Mouse (Mus musculus) fibroblast of lung, adult 2 months (primary cell): ENCODE results near the gene Tmem114.

Experiments
- DNase-seq: peaks from one replicate; pipeline ENCODE4 v3.0.0-alpha.2; 2011; ENCODE audit warnings: low read depth

Gene Tmem114

DNA sequence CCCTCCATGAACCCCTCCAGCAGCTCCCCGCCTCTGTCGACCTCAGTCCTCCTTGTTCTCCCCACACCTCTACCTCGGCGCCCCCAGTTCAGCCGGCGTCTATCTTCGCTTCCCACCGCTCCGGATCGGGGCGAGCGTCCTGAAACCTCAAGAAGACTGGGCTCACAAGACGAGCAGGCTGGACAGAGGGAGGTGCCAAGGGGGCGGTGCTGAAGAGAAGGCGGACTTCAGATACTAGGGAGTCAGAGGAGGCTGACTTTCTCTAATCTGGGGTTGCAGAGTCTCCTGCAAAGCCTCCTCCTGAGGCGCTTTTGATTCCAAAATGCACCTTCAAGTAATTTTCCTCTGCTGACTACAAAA is at the start of gene Tmem114:
TSS of gene Tmem114 (minus strand) at position 166 of the 360 bp plus-strand sequence.
- DNase-seq: no peak

GRCm38 (mm10) chr16:8470603-8471481 is 45.9 kb upstream of the Tmem114 start, which contains the start of gene Mettl22:
TSS of gene Mettl22 (plus strand) at chr16:8470788.
- peak; percentile 85 for DNase-seq

GRCm38 (mm10) chr16:8470132-8470531 is 45.2 kb upstream of the Tmem114 start:
- DNase-seq: no peak

- peak; percentile 7 for DNase-seq
Measured at GRCm38 (mm10) chr16:8459098-8459497, 34.2 kb upstream of the Tmem114 start.

DNA sequence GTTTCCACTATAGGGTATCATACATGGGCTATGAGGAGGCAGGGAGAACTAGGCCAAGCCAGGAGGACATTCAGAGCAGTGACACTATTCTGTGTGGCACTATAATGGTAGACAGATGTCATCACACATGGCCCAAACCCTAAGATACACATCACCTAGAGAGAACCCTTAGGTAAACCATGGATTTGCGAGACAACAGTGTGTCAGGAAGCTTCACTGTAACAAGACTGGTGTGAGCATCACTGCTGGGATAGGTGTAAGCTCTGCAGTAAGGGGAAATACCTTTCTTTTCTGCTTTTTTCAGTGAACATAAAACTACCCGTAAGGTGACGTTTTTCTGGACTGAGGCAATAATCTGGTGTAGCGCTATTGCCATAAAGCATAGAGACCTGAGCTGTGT is 33.5 kb upstream of the Tmem114 start:
- no peak for DNase-seq

DNA sequence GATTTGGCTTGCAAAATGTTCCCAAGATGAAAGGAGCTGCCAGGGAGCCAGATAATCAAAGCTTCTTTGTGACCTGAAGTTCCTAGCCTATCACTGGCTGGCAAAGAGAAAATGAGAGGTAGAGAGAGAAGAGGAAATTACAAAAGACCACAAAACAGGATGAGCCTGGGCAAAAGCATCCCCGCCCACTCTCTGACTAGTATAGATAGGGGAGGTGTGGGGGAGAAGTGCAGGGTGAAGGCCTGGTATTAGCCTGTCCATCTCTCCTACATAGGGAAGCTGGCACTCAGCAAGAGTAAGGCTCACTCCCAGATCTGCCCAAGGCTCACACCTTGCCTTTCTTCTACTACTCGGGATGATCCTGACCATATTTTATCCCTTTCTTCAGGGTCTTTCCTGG is 30.3 kb upstream of the Tmem114 start:
- no peak for DNase-seq

GRCm38 (mm10) chr16:8453301-8453700 is 28.4 kb upstream of the Tmem114 start:
- no peak for DNase-seq

DNA sequence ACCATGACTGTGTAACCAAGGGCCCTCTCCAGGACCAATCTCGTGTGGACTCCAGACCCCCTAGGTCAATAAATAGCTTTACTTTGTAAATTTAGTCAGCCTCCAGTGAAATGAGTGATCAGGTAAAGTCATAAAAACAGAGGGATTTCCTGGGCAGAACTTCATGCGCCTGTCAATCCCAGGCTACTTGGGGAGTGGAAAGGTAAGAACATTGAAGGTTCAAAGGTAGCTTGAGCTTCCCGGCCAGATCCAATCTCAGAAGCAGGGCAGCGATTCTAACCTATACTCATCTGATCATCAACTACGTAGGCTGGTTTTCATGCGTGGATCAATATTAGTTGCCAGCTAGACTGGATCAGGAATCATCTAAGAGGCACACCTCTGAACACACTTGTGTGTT is 21.3 kb upstream of the Tmem114 start:
- DNase-seq: no peak

- no peak for DNase-seq
Measured at GRCm38 (mm10) chr16:8444911-8445310, 20.0 kb upstream of the Tmem114 start.

- no peak for DNase-seq
Measured at GRCm38 (mm10) chr16:8432616-8433015, 7.7 kb upstream of the Tmem114 start.

DNA sequence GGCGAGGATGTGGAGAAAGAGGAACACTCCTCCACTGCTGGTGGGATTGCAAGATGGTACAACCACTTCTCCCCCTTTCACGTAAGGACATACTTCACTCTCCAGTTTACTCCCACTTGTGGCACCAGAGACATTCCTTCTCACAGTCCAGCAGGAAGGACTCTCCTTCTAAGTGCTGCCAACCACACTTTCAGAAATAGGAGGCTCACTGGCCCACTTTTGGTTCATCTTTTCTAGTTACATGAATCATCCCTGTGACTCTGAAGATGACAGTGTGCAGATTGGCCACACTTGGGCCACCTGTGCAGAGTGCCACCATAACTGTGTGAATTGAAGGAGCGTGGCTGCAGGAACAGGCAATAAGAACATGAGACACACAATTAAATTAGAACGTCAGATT is 4.6 kb upstream of the Tmem114 start:
- DNase-seq: no peak

- DNase-seq: no peak
Measured at GRCm38 (mm10) chr16:8425736-8426135, 800 bp upstream of the Tmem114 start.

DNA sequence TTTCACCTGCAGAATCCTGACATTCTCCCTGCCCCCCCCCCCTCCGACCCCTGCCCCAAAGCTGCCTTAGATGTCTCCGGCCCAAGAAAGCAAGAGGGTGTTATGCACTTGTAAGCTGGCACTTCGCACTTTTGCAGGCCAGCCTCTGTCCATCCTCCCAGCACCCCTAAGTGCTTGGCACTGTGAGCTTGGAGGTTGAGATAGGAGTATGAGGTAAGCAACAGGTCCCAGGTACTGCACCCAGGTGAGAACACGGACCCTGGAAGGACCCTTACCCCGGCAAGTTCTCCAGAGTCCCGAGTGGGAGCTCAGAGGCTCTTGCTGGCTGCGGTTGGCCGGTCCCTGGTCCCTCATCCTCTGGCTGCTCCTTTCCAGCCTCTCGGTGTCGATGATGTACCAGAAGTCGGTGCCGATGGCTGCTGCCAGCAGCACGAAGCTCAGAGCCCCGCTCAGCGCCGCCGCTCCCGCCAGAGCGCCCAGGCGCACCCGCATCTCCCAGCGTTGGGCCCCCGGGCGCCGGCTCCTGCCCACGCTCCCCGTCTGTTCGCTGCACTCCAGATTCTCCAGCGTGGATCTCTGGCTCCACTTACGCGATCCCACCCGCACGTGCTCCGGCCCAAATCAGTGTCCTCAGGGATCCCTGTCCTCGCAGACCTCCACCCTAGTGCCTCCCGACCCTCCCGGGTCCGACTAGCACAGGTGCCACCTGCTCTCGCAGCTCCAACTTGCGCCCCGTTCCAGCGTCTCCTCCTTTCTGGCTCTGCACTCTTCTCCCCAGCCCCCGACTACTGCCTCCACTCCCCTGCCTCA is 570 bp downstream of the Tmem114 start:
- DNase-seq: no peak

GRCm38 (mm10) chr16:8423626-8424114 is 1.3 kb downstream of the Tmem114 start:
- no peak for DNase-seq

DNA sequence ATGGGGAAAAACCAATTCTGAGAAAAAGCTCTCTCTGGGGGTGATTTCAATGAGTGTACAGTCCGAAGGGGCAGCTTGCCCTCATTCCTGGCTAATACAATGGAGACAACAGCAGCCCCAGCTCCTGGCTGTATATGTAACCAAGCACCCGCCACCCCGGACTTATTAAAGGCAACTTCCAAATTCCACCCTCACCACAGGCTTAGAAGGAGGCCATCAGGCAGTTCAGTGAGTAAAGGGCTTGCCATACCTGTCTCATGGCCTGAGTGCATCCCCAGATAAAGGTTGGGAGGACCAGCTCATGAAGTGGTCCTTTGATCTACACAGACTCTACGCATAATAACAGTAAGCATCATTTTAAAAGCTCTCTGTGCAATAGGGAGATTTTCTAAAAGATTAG is 4.1 kb downstream of the Tmem114 start:
- no peak for DNase-seq

DNA sequence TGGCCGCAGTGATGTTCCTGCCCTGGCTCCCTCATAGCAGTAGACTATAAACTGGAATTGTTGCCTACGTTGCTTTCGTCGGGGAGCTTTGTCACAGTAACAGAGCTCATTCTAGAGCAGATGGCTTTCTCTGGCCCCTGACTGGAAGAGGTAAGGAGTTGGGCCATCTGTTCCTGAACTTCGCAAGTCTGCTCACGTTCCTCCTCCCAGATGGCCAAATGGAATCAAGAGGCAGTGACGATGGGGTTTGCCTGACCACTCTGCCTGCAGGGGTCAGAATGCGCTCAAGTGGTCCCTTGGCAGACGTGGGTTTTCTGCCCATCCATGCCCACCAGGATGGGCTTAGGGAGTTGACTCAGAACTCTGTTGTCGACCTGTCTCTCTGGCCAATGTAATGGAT is 4.6 kb downstream of the Tmem114 start:
- DNase-seq: no peak

- no peak for DNase-seq
Measured at GRCm38 (mm10) chr16:8419666-8420065, 5.3 kb downstream of the Tmem114 start.

- DNase-seq: no peak
Measured at GRCm38 (mm10) chr16:8418126-8418525, 6.8 kb downstream of the Tmem114 start.

DNA sequence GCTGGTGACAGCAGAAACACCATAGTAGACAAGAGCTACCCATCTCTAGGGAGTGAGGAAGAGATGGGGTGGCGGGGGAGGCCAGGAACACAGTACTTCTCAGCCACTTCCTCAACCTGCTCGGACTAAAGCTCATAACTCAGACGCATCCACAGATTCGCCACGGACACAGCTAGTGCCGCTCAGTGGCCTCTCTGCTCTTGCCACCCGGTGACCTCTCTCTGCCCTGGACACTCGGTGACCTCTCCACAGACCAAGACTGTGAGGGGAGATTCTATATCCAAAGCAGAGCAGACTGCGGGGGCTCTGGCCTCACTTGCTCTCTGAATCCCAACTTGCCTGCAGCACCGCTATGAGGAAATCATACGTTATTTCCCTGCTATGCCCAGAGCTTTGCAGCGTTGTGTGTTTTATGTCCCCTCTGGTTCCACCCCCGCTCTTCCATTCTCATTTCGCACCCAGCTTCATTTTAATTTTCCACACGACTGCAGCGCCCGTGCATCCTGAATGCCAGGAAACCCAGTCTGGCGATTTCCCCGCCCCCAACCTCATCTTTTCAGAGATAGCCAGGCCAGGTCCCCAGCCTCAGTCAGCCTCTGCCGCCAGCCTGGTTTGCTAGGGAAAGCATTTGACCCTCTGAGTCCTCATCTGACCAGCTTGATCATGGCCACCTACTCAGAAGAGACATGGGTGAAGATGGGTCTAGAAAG is 7.8 kb downstream of the Tmem114 start:
- DNase-seq: no peak

DNA sequence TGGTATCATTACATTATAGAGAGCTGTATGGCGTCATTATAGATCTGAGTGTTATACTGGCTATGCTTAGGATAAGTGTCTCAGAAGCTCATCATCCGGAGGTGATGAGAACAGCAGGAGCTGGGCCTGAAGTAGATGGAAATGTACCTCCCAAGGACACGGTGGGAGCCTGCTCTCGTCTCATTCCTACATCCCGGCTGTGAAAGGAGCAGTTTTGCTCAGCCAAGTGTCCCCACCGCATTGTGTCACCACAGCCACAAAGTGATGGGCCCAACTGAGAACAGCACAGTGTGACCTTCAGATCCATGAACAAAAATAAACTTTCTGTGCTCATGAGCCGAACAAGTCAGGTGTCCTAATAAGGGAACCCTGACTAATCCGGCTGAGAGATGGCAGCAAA is 8.9 kb downstream of the Tmem114 start:
- no peak for DNase-seq

GRCm38 (mm10) chr16:8413441-8413840 is 11.5 kb downstream of the Tmem114 start:
- DNase-seq: no peak

- DNase-seq: peak; percentile 23
Measured at GRCm38 (mm10) chr16:8412213-8412612, 12.7 kb downstream of the Tmem114 start.
